Mouse (Mus musculus) left cerebral cortex, adult 9 months (tissue): ENCODE results near the gene Smad6.

Source experiments
- DNase-seq, 2 experiments: peaks; one replicate each; pipeline ENCODE4 v3.0.0; 2022; ENCODE audit warnings: low spot score in 2 of 2

Smad6 gene

DNA sequence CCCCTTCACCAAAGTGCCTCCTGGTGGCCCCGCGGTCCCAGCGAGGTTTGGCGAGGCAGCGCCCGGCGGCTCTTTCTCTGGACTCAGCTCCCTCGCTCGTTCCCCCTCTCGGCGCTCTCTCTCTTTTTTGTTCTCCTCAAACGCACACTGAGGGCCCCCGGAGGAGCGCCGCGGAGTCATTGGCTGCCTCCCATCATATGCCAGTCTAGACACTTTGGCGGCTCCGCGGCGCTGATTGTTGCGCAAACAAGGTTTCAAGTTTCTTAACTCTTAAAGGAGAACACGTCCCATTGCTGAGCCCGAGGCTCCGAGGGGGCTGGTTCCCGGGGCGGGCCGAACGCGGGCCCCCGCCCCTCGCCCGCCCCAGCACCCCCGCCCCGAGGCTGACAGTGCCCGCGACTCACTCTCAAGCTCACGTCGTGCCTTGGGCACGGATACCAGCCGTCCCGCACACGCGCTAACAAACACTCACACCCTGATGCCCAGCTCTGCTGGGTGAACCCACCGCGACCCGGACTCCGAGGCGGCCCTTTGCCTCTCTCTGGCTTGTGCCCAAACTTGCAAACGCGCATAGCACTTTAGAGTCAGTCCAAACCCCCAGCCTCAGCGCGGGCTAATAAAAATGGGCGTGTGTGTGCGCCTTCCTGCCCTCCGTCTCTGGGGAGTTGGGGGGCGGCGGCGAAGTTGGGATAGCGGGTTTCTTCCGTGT, at the start of gene Smad6:
Smad6 (minus strand) TSS at position 207 of the 709 bp plus-strand sequence.
- peak in 1 of 2 experiments; percentile 59 for DNase-seq

DNA sequence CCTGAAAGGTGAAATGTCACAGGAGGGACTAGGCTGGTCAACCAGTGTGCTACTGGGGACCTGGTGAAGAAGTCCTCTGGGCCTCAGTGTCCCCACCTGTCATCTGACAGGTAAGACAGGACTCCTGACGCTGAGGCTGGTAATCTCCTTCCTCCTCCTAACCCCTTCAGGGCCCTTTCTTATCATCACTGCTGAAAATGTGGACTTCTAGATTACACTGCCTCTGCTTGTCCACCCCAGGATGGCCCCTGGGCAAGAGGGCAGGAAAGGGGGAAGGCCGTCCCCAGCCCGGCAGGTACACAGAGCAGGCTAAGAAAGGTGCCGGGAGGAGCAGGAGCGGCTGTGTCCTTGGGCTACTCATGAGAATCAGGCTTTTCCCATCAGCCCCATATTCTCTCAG, 48.8 kb upstream of the Smad6 start:
- no peak for DNase-seq

DNA sequence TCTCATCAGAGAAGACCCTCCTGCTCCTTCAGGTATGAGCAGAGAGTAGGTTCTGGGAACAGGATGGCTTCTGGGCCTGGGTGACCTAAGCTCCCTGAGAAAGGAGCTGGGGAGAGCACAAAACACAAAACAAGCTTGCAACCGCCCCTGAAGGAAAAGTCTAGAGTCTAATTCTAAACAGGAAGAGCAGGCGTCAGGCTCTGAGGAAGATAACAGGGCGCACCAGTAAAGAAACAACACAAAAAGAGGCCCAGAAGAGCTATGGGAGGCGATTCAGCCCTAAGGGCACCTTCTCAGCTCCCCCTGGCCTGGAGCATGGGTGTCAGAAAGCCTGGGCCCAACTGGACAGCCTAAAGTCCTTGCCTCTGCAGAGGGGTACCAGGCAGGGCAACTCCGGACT, 47.3 kb upstream of the Smad6 start:
- no peak for DNase-seq

- DNase-seq, result no peak
These were observed 46.7 kb upstream of the Smad6 start for GRCm38 (mm10) chr9:64068571-64068970.

DNA sequence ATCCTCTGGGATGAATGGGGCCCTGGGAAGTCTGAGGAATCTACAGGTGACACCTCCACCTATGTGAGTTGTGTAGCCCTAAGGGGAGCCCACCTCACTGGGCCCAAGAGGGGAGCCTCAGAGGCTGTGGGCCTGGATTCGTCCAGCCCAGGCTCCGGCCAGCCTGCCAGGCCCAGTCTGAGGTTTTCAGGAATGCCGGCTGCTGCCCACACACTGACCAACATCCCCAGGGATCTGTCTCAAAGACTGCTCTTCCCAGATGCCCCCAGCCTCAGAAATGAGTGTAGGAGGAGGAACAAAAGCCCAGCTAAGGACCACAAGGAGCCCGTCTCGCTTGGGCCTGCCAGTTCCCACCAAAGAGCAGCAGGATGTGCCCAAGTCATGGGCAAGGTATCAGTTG, 45.9 kb upstream of the Smad6 start:
- DNase-seq, result no peak

GRCm38 (mm10) chr9:64060033-64060539, 38.2 kb upstream of the Smad6 start:
- no peak for DNase-seq

- no peak for DNase-seq
These were observed 36.2 kb upstream of the Smad6 start for GRCm38 (mm10) chr9:64057903-64058650.

DNA sequence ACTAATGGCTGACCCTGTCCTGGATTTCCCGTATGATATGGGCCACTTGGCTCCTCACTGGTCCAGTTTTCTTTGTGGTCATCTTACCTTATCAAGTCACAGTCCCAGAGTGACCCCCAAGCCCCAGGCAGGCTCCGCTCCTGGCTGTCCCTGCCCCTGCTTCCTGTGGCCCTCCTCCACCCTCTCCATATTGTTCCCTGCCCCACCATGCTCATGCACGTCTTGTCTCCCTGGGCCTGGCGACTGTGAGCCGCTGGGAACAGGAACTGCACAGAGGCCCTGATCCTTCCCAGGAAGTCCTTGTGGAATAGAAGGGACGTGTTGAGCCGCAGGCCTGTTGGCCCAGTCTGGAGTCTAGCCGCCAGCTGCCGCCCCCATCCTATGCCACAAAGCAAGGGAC, 33.3 kb upstream of the Smad6 start:
- no peak for DNase-seq

DNA sequence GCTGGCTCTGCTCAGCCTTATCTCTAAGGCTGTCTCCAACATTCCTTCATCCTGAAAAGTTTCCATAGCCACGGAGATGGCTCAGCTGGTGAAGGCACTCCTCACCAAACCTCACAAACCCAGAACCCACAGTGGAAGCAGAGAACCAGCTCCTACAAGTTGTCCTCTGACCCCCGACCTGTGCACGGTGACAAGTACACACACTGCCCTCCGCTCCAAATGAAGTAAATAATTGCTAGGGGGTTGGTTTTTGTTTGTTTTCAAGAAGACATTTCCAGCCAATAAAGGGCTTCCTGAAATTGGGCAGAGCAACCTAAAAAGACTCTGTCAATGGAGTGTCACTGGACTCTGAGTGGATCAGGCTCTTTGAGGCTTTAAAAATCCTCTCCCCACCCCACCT, 31.9 kb upstream of the Smad6 start:
- DNase-seq, result no peak

DNA sequence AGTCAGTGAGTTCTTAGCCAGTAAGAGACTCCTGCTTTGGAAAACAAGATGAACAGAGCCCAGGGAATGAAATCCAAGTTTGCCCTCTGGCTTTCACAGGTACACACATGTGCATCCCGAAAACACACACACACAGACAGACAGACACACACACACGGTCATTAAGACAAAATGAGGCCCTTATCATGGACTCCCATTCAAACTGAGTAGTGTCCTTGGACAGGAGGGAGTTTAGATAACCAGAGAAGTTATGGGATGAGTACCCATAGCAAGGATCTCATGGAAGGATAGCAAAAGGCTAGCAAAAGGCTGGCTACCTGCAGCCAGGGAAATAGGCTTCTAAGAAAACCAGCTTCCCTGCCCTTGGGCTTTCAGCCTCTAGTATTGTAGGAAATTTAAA, 29.4 kb upstream of the Smad6 start:
- no peak for DNase-seq

- DNase-seq, result peak in 1 of 2 experiments; percentile 14
These were observed 28.7 kb upstream of the Smad6 start for GRCm38 (mm10) chr9:64050513-64051065.

- DNase-seq, result peak in 1 of 2 experiments; percentile 34
These were observed 27.9 kb upstream of the Smad6 start for GRCm38 (mm10) chr9:64049471-64050380.

GRCm38 (mm10) chr9:64045117-64045890, 23.4 kb upstream of the Smad6 start:
- no peak for DNase-seq

DNA sequence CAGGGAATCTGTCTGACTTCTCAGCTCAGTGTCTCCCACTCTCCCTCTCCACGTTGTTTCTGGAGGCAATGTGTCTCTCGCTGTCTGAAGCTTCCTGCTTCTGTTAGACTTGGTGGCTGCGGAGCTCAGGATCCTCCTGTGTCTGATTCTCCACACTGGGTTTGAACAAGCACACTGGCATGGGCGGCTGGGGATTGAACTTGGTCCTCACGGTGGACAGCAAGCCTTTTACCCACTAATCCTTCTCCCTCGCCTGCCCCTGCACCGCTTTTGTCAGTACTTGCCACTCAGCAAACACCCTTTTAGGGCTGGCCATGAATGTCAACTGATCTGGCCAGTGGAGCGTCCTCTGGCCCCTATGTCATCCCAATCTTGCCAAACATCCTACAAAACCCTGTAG, 22.5 kb upstream of the Smad6 start:
- DNase-seq, result no peak

DNA sequence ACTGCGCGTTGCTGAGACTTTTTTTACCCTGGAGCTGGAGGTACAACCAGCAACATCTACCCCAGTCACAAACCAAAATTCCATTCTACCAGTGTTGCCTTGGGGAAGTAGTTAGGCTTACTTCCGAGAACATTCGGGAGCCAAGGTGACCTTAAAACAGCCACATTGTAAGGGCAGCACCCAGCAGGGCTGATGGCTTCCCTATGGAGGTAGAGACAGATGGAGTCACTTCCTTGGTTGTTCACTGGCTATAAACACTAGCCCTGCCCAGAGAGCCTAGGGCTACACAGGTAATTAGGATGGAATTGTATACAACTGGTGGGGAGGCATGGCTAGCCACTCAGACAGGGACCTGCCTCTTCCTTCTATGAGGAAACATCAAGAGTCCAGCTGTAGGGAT, 21.1 kb upstream of the Smad6 start:
- no peak for DNase-seq

GRCm38 (mm10) chr9:64042216-64042615, 20.4 kb upstream of the Smad6 start:
- DNase-seq, result no peak

DNA sequence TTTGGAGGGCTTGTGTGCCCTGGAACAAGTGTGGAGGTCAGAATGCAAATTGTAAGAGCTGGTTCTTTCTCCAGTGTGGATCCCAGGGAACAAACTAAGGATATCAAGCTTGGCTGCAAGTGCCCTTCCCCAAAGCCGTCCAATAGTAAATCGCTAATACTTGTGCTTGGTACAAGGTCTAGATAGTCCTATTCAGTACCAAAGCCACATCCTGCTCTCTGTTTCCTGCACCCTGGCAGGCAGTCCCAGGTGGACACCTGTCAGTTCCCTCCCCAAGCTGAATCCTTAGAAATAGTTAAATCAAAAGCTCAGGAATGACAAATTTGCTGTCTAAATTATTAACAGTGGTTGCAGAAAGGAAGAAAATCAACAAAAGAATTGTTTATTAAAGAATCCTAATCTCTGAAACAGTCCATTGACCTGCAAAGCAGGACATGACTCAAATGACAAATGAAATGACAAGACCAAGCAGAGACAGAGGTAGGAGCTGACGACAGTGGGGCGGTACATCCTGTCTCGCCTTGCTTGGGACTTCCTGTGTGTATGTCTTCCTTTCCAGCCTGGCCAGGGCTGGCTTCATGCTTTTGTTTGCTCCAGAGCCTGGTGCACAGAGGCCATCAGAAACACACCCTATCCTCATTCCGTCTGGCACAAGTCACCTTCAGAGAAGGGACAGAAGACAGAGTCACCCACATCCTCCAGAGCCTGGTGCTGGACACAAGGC, 8.2 kb upstream of the Smad6 start:
- no peak for DNase-seq

DNA sequence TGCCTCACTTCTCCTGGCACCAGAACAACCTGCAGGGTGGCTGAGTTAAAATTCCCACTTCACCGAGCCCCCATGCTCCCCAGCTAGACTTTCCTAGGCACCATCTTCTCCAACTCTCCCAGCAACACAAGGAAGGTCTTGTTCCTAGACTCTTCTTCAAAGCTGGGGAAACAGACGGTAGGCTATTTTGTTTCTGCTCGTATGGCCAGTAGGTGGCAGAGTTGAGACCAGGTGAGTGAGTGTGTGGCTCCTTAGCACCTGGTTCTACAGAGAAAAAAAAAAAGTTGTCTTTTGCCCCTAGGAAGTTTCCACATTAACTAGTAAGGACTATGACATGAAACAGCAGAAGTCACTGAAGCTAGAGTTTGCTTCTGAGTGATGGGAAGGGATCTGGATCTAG, 3.7 kb upstream of the Smad6 start:
- DNase-seq, result no peak

GRCm38 (mm10) chr9:64024976-64025375, 3.1 kb upstream of the Smad6 start:
- DNase-seq, result no peak
